Mouse (Mus musculus) embryonic facial prominence, embryonic 13.5 days (tissue): ENCODE results near the gene Gas7. TPM values are rescaled to one million over a fixed set of nuclear protein-coding genes. Genes with fewer than 3 reads are reported as not detected.

Source experiments
- ATAC-seq: fragments of 200-750 bp; cut with Nextera tagmentation; 2 replicates; pipeline ENCODE4 v1.8.0; 2017; ENCODE audit warnings: low read depth; ENCODE audit not compliant: insufficient number of reproducible peaks, insufficient read depth, low FRiP score, low TSS enrichment
- H3K27ac ChIP-seq: fragments of 300-500 bp; sonication (generic); 2 replicates; pipeline ENCODE4 v1.5.1; 2015; ENCODE audit warnings: moderate library complexity, mild to moderate bottlenecking, inconsistent platforms
- H3K27me3 ChIP-seq: fragments of 300-500 bp; sonication (generic); 2 replicates; pipeline ENCODE4 v1.6.1; 2015; ENCODE audit warnings: mild to moderate bottlenecking, inconsistent platforms
- H3K36me3 ChIP-seq: fragments of 300-500 bp; sonication (generic); 2 replicates; pipeline ENCODE4 v1.6.1; 2015; ENCODE audit warnings: mild to moderate bottlenecking, inconsistent platforms
- H3K4me1 ChIP-seq: fragments of 300-500 bp; sonication (generic); 2 replicates; pipeline ENCODE4 v1.6.1; 2015; ENCODE audit warnings: inconsistent platforms
- H3K4me2 ChIP-seq: fragments of 300-500 bp; sonication (generic); 2 replicates; pipeline ENCODE4 v1.6.1; 2015; ENCODE audit warnings: moderate library complexity, mild to moderate bottlenecking, inconsistent platforms
- H3K4me3 ChIP-seq: fragments of 300-500 bp; sonication (generic); 2 replicates; pipeline ENCODE4 v1.5.1; 2015; ENCODE audit warnings: mild to moderate bottlenecking, inconsistent platforms
- H3K9ac ChIP-seq: fragments of 300-500 bp; sonication (generic); 2 replicates; pipeline ENCODE4 v1.6.1; 2015; ENCODE audit warnings: mild to moderate bottlenecking, inconsistent platforms
- H3K9me3 ChIP-seq: fragments of 300-500 bp; sonication (generic); 2 replicates; pipeline ENCODE4 v1.6.1; 2016; ENCODE audit warnings: inconsistent platforms
- WGBS: fragments of 180-500 bp; shearing (Covaris S2); methylation state at CpG from one replicate; pipeline ENCODE4 v1.1.7; 2015; ENCODE audit warnings: mixed read lengths; 5-methylcytosine and 5-hydroxymethylcytosine counted together
- polyA plus RNA-seq: library from polyadenylated mRNA; unstranded; fragments of >200 nt; fragmentation: Nextera tagmentation; extraction: Ambion mirVana; gene quantifications from 2 replicates; pipeline ENCODE4 v1.2.1, GENCODE M21; 2015

Gene Gas7
- polyA plus RNA-seq, 1 experiment from 2014 or later = 9.3 TPM

- Histone ChIP-seq H3K27ac (no peak overlapping the region), H3K9ac (no peak overlapping the region), H3K9me3 (no peaks in the 10 kb centered on the region), H3K36me3 (no peaks in the 10 kb centered on the region), H3K4me1 (peaks cover 14% of the 10 kb centered on the region; the same call in 1 of the 2 replicates), H3K4me3 (no peak overlapping the region), H3K4me2 (no peak overlapping the region), H3K27me3 (no peaks in the 10 kb centered on the region)
- no peak for ATAC-seq
- 73% methylated on average over 9 of the region's 9 CpGs for WGBS
Measured at GRCm38 (mm10) chr11:67579136-67579535, 123.9 kb downstream of the Gas7 start.

- Histone ChIP-seq H3K4me2 (no peak overlapping the region), H3K9ac (no peak overlapping the region), H3K27ac (no peak overlapping the region), H3K27me3 (no peaks in the 10 kb centered on the region), H3K4me3 (no peak overlapping the region), H3K36me3 (no peaks in the 10 kb centered on the region), H3K4me1 (peaks cover 14% of the 10 kb centered on the region; the same call in 1 of the 2 replicates), H3K9me3 (no peaks in the 10 kb centered on the region)
- ATAC-seq = no peak
- 18% methylated on average over 7 of the region's 7 CpGs for WGBS
Measured at GRCm38 (mm10) chr11:67581549-67581948, 126.3 kb downstream of the Gas7 start.

- no peak overlapping the region for H3K9ac ChIP-seq
- H3K4me3 ChIP-seq = no peak overlapping the region
- peaks cover 14% of the 10 kb centered on the region; the same call in 1 of the 2 replicates for H3K4me1 ChIP-seq
- no peaks in the 10 kb centered on the region for H3K36me3 ChIP-seq
- ATAC-seq = no peak
- WGBS = 89% methylated on average over 4 of the region's 4 CpGs
- no peaks in the 10 kb centered on the region for H3K27me3 ChIP-seq
- no peak overlapping the region for H3K4me2 ChIP-seq
- H3K27ac ChIP-seq = no peak overlapping the region
- H3K9me3 ChIP-seq = no peaks in the 10 kb centered on the region
Measured at GRCm38 (mm10) chr11:67582570-67582969, 127.3 kb downstream of the Gas7 start.

GRCm38 (mm10) chr11:67585016-67585415 lies 129.8 kb downstream of the Gas7 start:
- Histone ChIP-seq H3K4me1 (peaks cover 17% of the 10 kb centered on the region), H3K27me3 (no peaks in the 10 kb centered on the region), H3K9ac (no peak overlapping the region), H3K4me2 (no peak overlapping the region), H3K9me3 (no peaks in the 10 kb centered on the region), H3K4me3 (no peak overlapping the region), H3K27ac (no peak overlapping the region), H3K36me3 (no peaks in the 10 kb centered on the region)
- no peak for ATAC-seq
- 85% methylated on average over 6 of the region's 6 CpGs for WGBS

GRCm38 (mm10) chr11:67585629-67586028 lies 130.4 kb downstream of the Gas7 start:
- Histone ChIP-seq H3K9me3 (no peaks in the 10 kb centered on the region), H3K4me1 (peaks cover 14% of the 10 kb centered on the region), H3K27ac (peak overlapping the region; percentile 66; the same call in 1 of the 2 replicates), H3K36me3 (no peaks in the 10 kb centered on the region), H3K4me3 (no peak overlapping the region), H3K27me3 (no peaks in the 10 kb centered on the region), H3K4me2 (no peak overlapping the region), H3K9ac (no peak overlapping the region)
- WGBS = 74% methylated on average over 2 of the region's 2 CpGs
- no peak for ATAC-seq

GRCm38 (mm10) chr11:67586231-67586994 lies 131.2 kb downstream of the Gas7 start:
- Histone ChIP-seq H3K4me2 (no peak overlapping the region), H3K27ac (peak overlapping the region; percentile 66; the same call in 1 of the 2 replicates), H3K4me1 (peaks cover 8% of the 10 kb centered on the region), H3K9ac (no peak overlapping the region), H3K4me3 (no peak overlapping the region), H3K27me3 (no peaks in the 10 kb centered on the region), H3K36me3 (no peaks in the 10 kb centered on the region), H3K9me3 (no peaks in the 10 kb centered on the region)
- 46% methylated on average over 3 of the region's 3 CpGs for WGBS
- no peak for ATAC-seq

GRCm38 (mm10) chr11:67588196-67588827 lies 133.1 kb downstream of the Gas7 start:
- H3K9me3 ChIP-seq = no peaks in the 10 kb centered on the region
- peak overlapping the region; percentile 18; the same call in 1 of the 2 replicates for H3K27ac ChIP-seq
- WGBS = 74% methylated on average over 8 of the region's 8 CpGs
- no peak overlapping the region for H3K4me2 ChIP-seq
- no peak overlapping the region for H3K4me3 ChIP-seq
- no peaks in the 10 kb centered on the region for H3K36me3 ChIP-seq
- H3K4me1 ChIP-seq = peaks cover 8% of the 10 kb centered on the region
- no peaks in the 10 kb centered on the region for H3K27me3 ChIP-seq
- ATAC-seq = no peak
- no peak overlapping the region for H3K9ac ChIP-seq

GRCm38 (mm10) chr11:67588828-67589314 lies 133.6 kb downstream of the Gas7 start:
- 30% methylated on average over 9 of the region's 9 CpGs for WGBS
- no peaks in the 10 kb centered on the region for H3K27me3 ChIP-seq
- no peaks in the 10 kb centered on the region for H3K9me3 ChIP-seq
- H3K9ac ChIP-seq = no peak overlapping the region
- H3K27ac ChIP-seq = peak overlapping the region; percentile 18; the same call in 1 of the 2 replicates
- no peak overlapping the region for H3K4me3 ChIP-seq
- H3K36me3 ChIP-seq = no peaks in the 10 kb centered on the region
- H3K4me1 ChIP-seq = peaks cover 8% of the 10 kb centered on the region
- no peak overlapping the region for H3K4me2 ChIP-seq
- ATAC-seq = no peak

- Histone ChIP-seq H3K27ac (no peak overlapping the region), H3K4me1 (peaks cover 11% of the 10 kb centered on the region), H3K36me3 (no peaks in the 10 kb centered on the region)
Measured at GRCm38 (mm10) chr11:67596233-67596632, 141.0 kb downstream of the Gas7 start.

GRCm38 (mm10) chr11:67596856-67597255 lies 141.6 kb downstream of the Gas7 start:
- H3K36me3 ChIP-seq = no peaks in the 10 kb centered on the region
- ATAC-seq = no peak

More at GRCm38 (mm10) chr11:67596233-67596632, 141.0 kb downstream of the Gas7 start:
- H3K9ac ChIP-seq = no peak overlapping the region
- H3K4me3 ChIP-seq = no peak overlapping the region
- H3K9me3 ChIP-seq = no peaks in the 10 kb centered on the region
- H3K4me2 ChIP-seq = no peak overlapping the region
- no peak for ATAC-seq
- WGBS = 68% methylated on average over 6 of the region's 6 CpGs
- no peaks in the 10 kb centered on the region for H3K27me3 ChIP-seq

GRCm38 (mm10) chr11:67597388-67597787 lies 142.2 kb downstream of the Gas7 start:
- no peak overlapping the region for H3K4me3 ChIP-seq
- H3K4me2 ChIP-seq = no peak overlapping the region
- no peaks in the 10 kb centered on the region for H3K9me3 ChIP-seq
- H3K27ac ChIP-seq = no peak overlapping the region
- no peak for ATAC-seq
- no peaks in the 10 kb centered on the region for H3K27me3 ChIP-seq
- peaks cover 11% of the 10 kb centered on the region for H3K4me1 ChIP-seq
- no peak overlapping the region for H3K9ac ChIP-seq
- H3K36me3 ChIP-seq = no peaks in the 10 kb centered on the region
- WGBS = 89% methylated on average over 7 of the region's 7 CpGs

More at GRCm38 (mm10) chr11:67596856-67597255, 141.6 kb downstream of the Gas7 start:
- Histone ChIP-seq H3K9me3 (no peaks in the 10 kb centered on the region), H3K4me3 (no peak overlapping the region), H3K4me2 (no peak overlapping the region), H3K27ac (no peak overlapping the region), H3K4me1 (peaks cover 11% of the 10 kb centered on the region), H3K9ac (no peak overlapping the region), H3K27me3 (no peaks in the 10 kb centered on the region)
- 81% methylated on average over 6 of the region's 6 CpGs for WGBS

- no peaks in the 10 kb centered on the region for H3K27me3 ChIP-seq
- WGBS = 23% methylated on average over 1 of the region's 1 CpGs
- ATAC-seq = no peak
Measured at GRCm38 (mm10) chr11:67599141-67599540, 143.9 kb downstream of the Gas7 start.

More at GRCm38 (mm10) chr11:67599141-67599540, 143.9 kb downstream of the Gas7 start:
- Histone ChIP-seq H3K36me3 (no peaks in the 10 kb centered on the region), H3K9ac (no peak overlapping the region), H3K9me3 (no peaks in the 10 kb centered on the region), H3K4me2 (no peak overlapping the region), H3K4me3 (no peak overlapping the region), H3K27ac (no peak overlapping the region), H3K4me1 (peaks cover 18% of the 10 kb centered on the region)
